Mouse (Mus musculus): Measurements from ENCODE around the gene Nt5dc3. TPM values are rescaled to one million over a fixed set of nuclear protein-coding genes. Genes with fewer than 3 reads are reported as not detected.

Gene Nt5dc3
- polyA plus RNA-seq, 1 experiment from 2014 or later = 10.9 TPM

DNA sequence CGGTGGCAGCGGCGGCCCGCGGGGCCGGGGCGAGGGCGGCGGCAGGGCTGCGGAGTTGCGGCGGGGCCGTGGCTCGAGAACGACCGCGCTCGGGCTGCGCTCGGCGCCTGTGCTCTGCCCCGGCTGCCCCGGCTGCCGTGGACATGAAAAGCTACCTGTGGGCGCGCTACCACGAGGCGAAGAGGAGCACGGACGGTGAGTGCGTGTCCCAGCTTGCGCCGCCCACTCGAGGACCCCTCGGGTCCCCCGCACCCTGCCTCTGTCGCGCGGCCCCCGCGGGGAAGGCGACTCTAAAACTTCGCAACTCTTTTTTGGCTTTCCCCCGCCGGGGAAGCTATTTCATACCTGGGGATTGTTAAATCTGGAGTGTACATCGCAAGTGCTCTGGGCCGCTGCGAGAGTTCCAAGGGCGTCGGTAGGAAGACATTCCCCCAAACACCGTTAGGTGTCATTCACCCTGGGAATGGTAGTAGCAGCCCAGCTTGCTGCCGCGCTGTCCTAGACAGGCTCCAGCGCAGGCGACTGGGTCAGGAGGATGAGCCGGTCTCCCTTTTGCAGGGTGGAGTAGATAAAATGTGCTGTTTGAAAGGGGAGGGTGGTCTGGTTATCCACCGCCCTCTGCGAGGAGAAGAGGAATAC is 431 bp downstream of the Nt5dc3 start:
- ATAC-seq (peak; percentile 56), DNase-seq (ENCODE audit: low read depth, low spot score) (no peak)
- no peaks in the 10 kb centered on the region for H3K27me3 ChIP-seq
- TF ChIP-seq CTCF (IDR thresholded peaks at IDR 0.05) = no peak
- in situ Hi-C loops (cut with MboI; ENCODE audit: low pct_unique_long_range_greater_than_20kb) = loop anchor here (5.0 kb wide), 1 partner anchor 67 kb away; no protein-coding TSS in a partner anchor
- POLR2A ChIA-PET = interaction anchor here (0.8 to 1.6 kb wide), 7 partner anchors 9 to 142 kb away, joined by 3 to 7 read pairs (median 3); no protein-coding TSS in a partner anchor
- CTCF ChIA-PET = interaction anchor here (0.9 to 1.5 kb wide), 2 partner anchors 44 to 55 kb away, joined by 3 read pairs; no protein-coding TSS in a partner anchor

DNA sequence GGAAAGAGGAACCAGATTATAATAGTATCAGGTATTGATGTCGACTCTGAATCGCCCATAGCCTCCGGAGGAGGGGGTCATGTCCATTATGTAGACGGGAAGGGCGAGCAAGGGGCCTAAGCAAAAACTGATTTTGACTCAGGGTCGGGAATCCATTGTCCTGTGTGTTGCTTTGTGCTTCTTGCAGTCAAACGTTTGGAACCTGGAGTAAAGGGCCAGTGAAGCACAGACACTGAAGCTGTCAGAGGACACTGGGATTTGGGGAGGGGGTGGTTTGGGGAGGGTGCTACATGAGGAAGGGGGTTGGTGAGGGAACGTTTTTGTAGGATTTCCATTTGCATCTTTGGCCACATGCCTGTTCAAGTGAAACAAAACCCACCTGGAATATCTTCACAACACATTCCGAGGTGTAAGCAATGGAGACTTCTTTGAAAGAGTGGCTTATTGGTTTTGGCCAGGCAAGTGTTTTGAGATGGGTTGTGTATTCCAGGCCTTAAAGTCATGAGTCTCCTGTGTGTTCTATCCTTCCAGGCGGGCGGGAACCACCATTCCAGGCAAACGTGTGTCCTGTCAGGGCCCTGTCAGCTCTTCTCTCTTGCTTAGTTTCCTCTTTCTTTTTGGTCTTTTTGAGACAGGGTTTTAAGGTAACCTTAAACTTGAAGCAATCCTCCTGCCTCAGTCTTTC is 1.2 kb downstream of the Nt5dc3 start:
- in situ Hi-C loops (cut with MboI; ENCODE audit: low pct_unique_long_range_greater_than_20kb) = loop anchor here (5.0 kb wide), 2 partner anchors 42 to 68 kb away; no protein-coding TSS in a partner anchor
- POLR2A ChIA-PET = interaction anchor here (0.8 to 1.6 kb wide), 5 partner anchors 8 to 74 kb away, joined by 3 to 6 read pairs (median 3); no protein-coding TSS in a partner anchor
- DNase-seq (ENCODE audit: low read depth, low spot score) = no peak
- CTCF ChIA-PET = interaction anchor here (0.6 to 1.5 kb wide), 2 partner anchors 43 to 296 kb away, joined by 3 read pairs; no protein-coding TSS in a partner anchor
- TF ChIP-seq CTCF (IDR thresholded peaks at IDR 0.05) = no peak
- no peak for ATAC-seq
- H3K27me3 ChIP-seq = no peaks in the 10 kb centered on the region

DNA sequence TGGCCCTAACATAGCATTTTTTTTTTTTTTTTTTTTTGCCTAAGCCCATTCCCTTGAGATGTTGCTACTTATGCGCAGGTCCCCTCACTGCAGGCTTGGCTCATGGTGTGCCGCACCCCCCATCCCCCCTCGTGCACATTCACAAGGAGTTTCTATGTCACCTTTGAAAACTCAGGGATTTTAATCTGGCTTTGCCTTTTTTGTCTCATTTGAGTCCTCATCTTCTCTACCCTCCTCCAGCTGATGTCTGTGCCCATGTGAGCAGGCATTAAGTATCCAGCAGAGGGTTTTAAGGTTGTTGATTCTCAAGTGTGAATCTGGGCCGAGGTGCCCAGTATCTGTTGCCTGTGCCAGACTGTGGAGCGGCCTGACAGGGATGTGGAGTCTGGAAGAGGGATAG is 2.8 kb downstream of the Nt5dc3 start:
- ATAC-seq (no peak), DNase-seq (ENCODE audit: low read depth, low spot score) (no peak)
- in situ Hi-C loops (cut with MboI; ENCODE audit: low pct_unique_long_range_greater_than_20kb) = loop anchor here (5.0 kb wide), 1 partner anchor 41 kb away; no protein-coding TSS in a partner anchor
- no peaks in the 10 kb centered on the region for H3K27me3 ChIP-seq
- ChIA-PET POLR2A (no interaction called here), CTCF (no interaction called here)
- no peak for TF ChIP-seq CTCF (IDR thresholded peaks at IDR 0.05)

DNA sequence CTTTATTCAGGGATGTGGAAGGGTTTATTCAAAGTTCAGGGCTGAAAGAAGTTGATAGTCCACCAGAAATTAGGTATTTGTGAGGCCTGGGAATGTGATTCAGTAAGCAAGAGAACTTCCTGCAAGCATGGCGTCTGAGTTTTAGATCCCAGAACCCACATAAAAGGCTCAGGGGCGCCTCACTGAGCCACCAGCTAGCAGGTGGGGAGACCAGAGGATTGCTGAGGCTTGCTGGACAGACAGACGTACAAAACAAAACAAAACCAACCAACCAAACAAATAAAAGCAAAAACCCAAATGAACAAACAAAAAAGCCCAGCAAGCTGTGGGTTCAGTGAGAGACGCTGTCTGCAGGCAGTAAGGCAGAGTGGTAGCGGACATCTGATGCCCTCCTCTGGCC is 3.9 kb downstream of the Nt5dc3 start:
- no peak for ATAC-seq
- no peak for DNase-seq (ENCODE audit: low read depth, low spot score)
- POLR2A ChIA-PET = no interaction called here
- in situ Hi-C loops (cut with MboI; ENCODE audit: low pct_unique_long_range_greater_than_20kb) = loop anchor here (5.0 kb wide), 1 partner anchor 40 kb away; no protein-coding TSS in a partner anchor
- CTCF ChIA-PET = no interaction called here
- H3K27me3 ChIP-seq = no peaks in the 10 kb centered on the region
- no peak for TF ChIP-seq CTCF (IDR thresholded peaks at IDR 0.05)

DNA sequence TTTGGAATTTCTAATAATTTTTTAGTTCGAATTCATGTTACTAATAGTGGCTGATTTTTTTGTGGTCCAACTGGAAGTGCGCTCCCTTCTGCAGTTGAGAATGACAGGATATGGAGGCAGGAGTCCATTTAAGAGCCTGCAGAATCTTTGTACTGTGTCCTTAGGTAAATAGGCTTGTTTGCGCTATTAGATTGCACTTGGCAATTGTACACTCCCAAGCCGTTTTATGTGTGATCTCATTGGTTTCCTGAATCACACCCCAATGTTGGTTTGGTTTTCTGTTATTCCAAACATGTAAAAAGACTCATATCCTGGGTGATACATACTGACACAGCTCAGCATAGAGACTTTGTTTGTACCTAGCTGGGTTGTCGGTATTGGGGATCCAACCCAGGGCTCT is 4.8 kb downstream of the Nt5dc3 start:
- ChIA-PET POLR2A (no interaction called here), CTCF (interaction anchor here (0.8 kb wide), 1 partner anchor 52 kb away, joined by 3 read pairs; no protein-coding TSS in a partner anchor)
- no peaks in the 10 kb centered on the region for H3K27me3 ChIP-seq
- ATAC-seq (no peak), DNase-seq (ENCODE audit: low read depth, low spot score) (no peak)
- TF ChIP-seq CTCF (IDR thresholded peaks at IDR 0.05) = no peak
- in situ Hi-C loops (cut with MboI; ENCODE audit: low pct_unique_long_range_greater_than_20kb) = loop anchor here (5.0 kb wide), 1 partner anchor 39 kb away; no protein-coding TSS in a partner anchor

DNA sequence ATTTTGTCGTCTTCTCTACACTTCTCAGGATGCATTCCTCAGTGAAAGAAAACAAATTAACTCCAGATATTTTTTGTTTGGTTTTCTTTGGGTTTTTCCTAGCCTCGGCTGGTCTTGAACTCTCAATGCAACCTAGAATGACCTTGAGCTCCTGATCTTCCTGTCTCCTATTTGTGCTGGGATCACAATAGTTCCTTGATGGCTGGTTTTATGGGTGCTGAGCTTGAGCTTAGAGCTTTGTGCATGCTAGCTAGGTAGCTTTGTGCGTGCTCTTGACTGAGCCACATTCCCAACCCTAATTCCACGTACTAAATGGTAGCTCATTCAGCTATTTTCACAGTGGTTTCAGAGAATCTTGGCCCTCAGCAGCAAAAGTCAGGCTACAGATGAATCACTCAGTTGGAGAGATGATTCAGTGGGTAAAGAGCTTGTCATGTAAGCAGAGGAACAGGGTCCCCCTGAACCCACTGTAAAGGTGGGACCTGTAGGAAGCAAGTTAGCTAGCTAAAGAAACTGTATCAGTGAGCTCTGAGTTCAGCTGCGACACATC is 5.4 kb downstream of the Nt5dc3 start:
- ChIA-PET POLR2A (no interaction called here), CTCF (interaction anchor here (0.8 to 1.0 kb wide), 2 partner anchors 10 to 53 kb away, joined by 3 to 5 read pairs; no protein-coding TSS in a partner anchor)
- peak; percentile 27 for DNase-seq (ENCODE audit: low read depth, low spot score)
- in situ Hi-C loops (cut with MboI; ENCODE audit: low pct_unique_long_range_greater_than_20kb) = loop anchor here (5.0 kb wide), 1 partner anchor 38 kb away; no protein-coding TSS in a partner anchor
- no peak for TF ChIP-seq CTCF (IDR thresholded peaks at IDR 0.05)
- H3K27me3 ChIP-seq = no peaks in the 10 kb centered on the region
- ATAC-seq = no peak

DNA sequence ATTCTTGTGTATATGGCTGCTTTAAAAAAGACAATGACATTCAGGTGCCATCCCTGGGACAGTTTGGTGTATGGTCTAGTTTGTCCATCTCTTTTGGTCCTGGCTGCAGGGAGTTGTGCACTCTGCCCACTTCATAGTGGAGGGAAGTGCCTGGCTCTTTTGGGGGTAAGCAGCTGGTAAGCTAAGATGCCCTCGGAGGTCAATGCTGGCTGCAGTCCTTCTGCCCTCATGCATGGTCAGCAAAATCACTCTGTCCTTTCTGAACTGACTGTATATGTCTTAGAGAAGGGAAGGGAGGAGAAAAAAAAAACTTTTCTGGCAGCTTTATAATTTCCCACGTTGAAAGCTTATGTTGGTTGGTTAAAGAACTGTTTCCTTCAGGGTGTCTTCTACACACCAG is 6.6 kb downstream of the Nt5dc3 start:
- DNase-seq (ENCODE audit: low read depth, low spot score) = no peak
- no peaks in the 10 kb centered on the region for H3K27me3 ChIP-seq
- no peak for ATAC-seq
- ChIA-PET POLR2A (interaction anchor here (0.5 kb wide), 1 partner anchor 22 kb away, joined by 3 read pairs; the partner anchor contains the start of gene Gm49358), CTCF (interaction anchor here (0.7 to 0.8 kb wide), 2 partner anchors 14 to 82 kb away, joined by 3 read pairs; no protein-coding TSS in a partner anchor)
- in situ Hi-C loops (cut with MboI; ENCODE audit: low pct_unique_long_range_greater_than_20kb) = no loop called here
- TF ChIP-seq CTCF (IDR thresholded peaks at IDR 0.05) = no peak

DNA sequence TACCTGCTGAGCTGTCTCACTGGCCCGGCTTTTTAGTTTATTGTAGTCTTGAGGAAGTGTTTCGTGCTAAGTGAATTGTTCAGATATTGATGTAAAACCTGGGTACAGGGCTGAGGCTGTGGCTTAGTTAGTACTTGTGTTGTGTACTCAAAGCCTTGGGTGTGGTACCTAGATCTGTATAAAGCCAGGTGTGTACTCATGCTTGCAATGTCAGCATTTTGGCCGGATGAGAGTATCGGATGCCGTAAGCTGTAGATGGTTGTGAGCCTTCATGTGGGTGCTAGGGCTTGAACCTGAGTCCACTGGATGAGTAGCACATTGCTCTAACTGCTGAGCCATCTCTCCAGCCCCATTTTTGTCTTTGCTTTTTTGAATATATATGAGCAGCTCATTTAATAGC is 7.3 kb downstream of the Nt5dc3 start:
- POLR2A ChIA-PET = no interaction called here
- H3K27me3 ChIP-seq = no peaks in the 10 kb centered on the region
- CTCF ChIA-PET = no interaction called here
- no peak for TF ChIP-seq CTCF (IDR thresholded peaks at IDR 0.05)
- no peak for ATAC-seq
- DNase-seq (ENCODE audit: low read depth, low spot score) = no peak
- in situ Hi-C loops (cut with MboI; ENCODE audit: low pct_unique_long_range_greater_than_20kb) = no loop called here

DNA sequence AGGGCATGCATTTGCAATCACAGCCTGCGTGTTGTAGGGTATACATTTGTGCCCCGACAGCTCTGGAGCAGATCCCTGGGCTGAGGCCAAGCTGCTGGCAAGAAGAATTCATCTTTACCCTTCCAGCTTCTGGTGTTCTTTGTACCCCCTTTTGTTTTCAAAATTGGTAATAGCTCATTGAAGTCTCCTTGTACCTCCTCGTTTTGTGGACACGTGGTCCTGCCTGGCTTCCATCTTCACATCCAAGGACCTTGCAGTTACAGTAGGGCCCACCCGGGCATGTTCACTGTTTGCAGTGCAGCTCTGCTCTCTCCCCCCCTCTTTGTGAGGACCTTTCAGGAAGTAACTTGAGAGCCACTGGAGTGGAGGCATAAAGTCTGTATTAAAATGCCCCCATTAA is 9.4 kb downstream of the Nt5dc3 start:
- in situ Hi-C loops (cut with MboI; ENCODE audit: low pct_unique_long_range_greater_than_20kb) = no loop called here
- POLR2A ChIA-PET = interaction anchor here (1.0 kb wide), 1 partner anchor 9 kb away, joined by 4 read pairs; no protein-coding TSS in a partner anchor
- ATAC-seq = no peak

DNA sequence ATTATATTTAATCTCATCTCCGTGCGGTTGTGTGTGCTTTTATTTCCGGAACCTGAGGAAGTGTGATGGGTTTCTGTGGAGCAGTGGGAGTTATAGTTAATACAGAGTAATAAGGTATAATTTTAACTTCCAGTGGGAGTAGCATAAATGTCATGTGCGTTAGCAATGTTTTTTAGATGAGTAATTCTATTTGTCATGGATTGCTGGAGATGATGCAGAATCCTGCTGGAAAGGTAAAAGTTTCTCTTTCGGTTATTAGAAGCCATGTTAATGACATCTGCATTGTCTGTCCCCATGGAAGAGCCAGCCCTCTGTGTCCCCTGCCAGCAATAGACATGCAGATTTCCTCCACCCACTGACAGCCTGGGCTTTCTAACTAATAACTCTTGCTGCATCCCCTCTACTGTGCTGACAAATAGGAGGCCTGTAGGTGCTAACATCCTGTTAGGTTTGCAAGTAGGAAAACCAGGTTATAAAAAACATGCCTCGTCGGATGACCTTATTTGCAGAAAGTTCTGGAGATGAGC is 10.4 kb downstream of the Nt5dc3 start:
- DNase-seq (ENCODE audit: low read depth, low spot score) (no peak), ATAC-seq (no peak)
- in situ Hi-C loops (cut with MboI; ENCODE audit: low pct_unique_long_range_greater_than_20kb) = no loop called here
- CTCF ChIA-PET = no interaction called here
- POLR2A ChIA-PET = no interaction called here
- TF ChIP-seq CTCF (IDR thresholded peaks at IDR 0.05) = no peak
- H3K27me3 ChIP-seq = no peaks in the 10 kb centered on the region

More for the DNA sequence above, 9.4 kb downstream of the Nt5dc3 start:
- no peak for DNase-seq (ENCODE audit: low read depth, low spot score)
- no peaks in the 10 kb centered on the region for H3K27me3 ChIP-seq
- CTCF ChIA-PET = no interaction called here
- no peak for TF ChIP-seq CTCF (IDR thresholded peaks at IDR 0.05)
